Mouse (Mus musculus) heart, postnatal 10 days (tissue): ENCODE data around the gene Gm5737. TPM values are rescaled to one million over a fixed set of nuclear protein-coding genes. Genes with fewer than 3 reads are reported as not detected.

Experiments
- DNase-seq, 2 experiments: peaks; one replicate each; pipeline ENCODE4 v3.0.0; 2021
- intact Hi-C: fragments of 180-260 bp; cut with DNase I; formaldehyde crosslinking; loops from one replicate; pipeline ENCODE4 v1.15.1; 2025
- total RNA-seq, 2 experiments: library from RNA; stranded (reverse); gene quantifications; 2 replicates each; pipeline ENCODE4 v1.2.3; 2021

Gene Gm5737
- total RNA-seq, 2 experiments from 2014 or later = not detected

- intact Hi-C loops = loop anchor here (5.0 kb wide), 1 partner anchor 37 kb away; no protein-coding TSS in a partner anchor
- no peak for DNase-seq
Measured at GRCm38 (mm10) chr7:120874021-120874420, 61.9 kb downstream of the Gm5737 start.

GRCm38 (mm10) chr7:120874764-120875539 lies 62.8 kb downstream of the Gm5737 start:
- DNase-seq = no peak
- intact Hi-C loops = loop anchor here (5.0 kb wide), 1 partner anchor 38 kb away; no protein-coding TSS in a partner anchor

- intact Hi-C loops = no loop called here
Measured at GRCm38 (mm10) chr7:120875540-120876388, 63.6 kb downstream of the Gm5737 start.

GRCm38 (mm10) chr7:120878271-120878670 lies 66.1 kb downstream of the Gm5737 start:
- intact Hi-C loops = no loop called here
- no peak for DNase-seq

More at GRCm38 (mm10) chr7:120875540-120876388, 63.6 kb downstream of the Gm5737 start:
- no peak for DNase-seq

GRCm38 (mm10) chr7:120879972-120880371 lies 67.8 kb downstream of the Gm5737 start:
- intact Hi-C loops = no loop called here
- DNase-seq = no peak

- no peak for DNase-seq
- intact Hi-C loops = no loop called here
Measured at GRCm38 (mm10) chr7:120880770-120881169, 68.6 kb downstream of the Gm5737 start.

Other genes with a start within 250 kb of the Gm5737 start
- 100 to 1,000 TPM; 945 to 970 TPM for gene Uqcrc2, start 177.2 kb upstream of the Gm5737 start, total RNA-seq
- gene Pdzd9, start 142.0 kb upstream of the Gm5737 start, total RNA-seq = not detected
- 10 to 100 TPM; 29.0 to 33.7 TPM for gene Mosmo, start 134.7 kb upstream of the Gm5737 start, total RNA-seq
- 1 to 10 TPM; 2.4 to 3.7 TPM for gene Vwa3a, start 73.0 kb upstream of the Gm5737 start, total RNA-seq
- 10 to 100 TPM; 37.0 to 37.2 TPM for gene Eef2k, start 30.5 kb downstream of the Gm5737 start, total RNA-seq
- 10 to 100 TPM; 15.1 to 15.4 TPM for gene Polr3e, start 105.4 kb downstream of the Gm5737 start, total RNA-seq
- 10 to 100 TPM; 14.3 to 17.9 TPM for gene Cdr2, start 169.9 kb downstream of the Gm5737 start, total RNA-seq
- gene Mfsd13b, start 170.1 kb downstream of the Gm5737 start, total RNA-seq = not detected
- gene Mettl9, start 222.1 kb downstream of the Gm5737 start, total RNA-seq = 100 to 1,000 TPM; 108 to 126 TPM